Mouse (Mus musculus) midbrain, postnatal 0 days (tissue): ENCODE data around the gene Fancd2. TPM values are rescaled to one million over a fixed set of nuclear protein-coding genes. Genes with fewer than 3 reads are reported as not detected.

Experiments used
- ATAC-seq: fragments of 200-750 bp; cut with Nextera tagmentation; 2 replicates; pipeline ENCODE4 v1.8.0; 2017; ENCODE audit warnings: moderate number of reproducible peaks, mild to moderate bottlenecking, moderate TSS enrichment, moderate library complexity; ENCODE audit not compliant: low FRiP score
- DNase-seq: peaks from one replicate; pipeline ENCODE4 v3.0.0-alpha.2; 2015; ENCODE audit warnings: low spot score
- H3K27ac ChIP-seq: fragments of 300-500 bp; sonication (generic); 2 replicates; pipeline ENCODE4 v1.5.1; 2014; ENCODE audit warnings: low read depth, mild to moderate bottlenecking, low read length, mixed read lengths
- H3K27me3 ChIP-seq: fragments of 300-500 bp; sonication (generic); 2 replicates; pipeline ENCODE4 v1.6.1; 2014; ENCODE audit warnings: low read length, control low read depth, mixed read lengths; ENCODE audit not compliant: insufficient read depth
- H3K36me3 ChIP-seq: fragments of 300-500 bp; sonication (generic); 2 replicates; pipeline ENCODE4 v1.6.1; 2014; ENCODE audit warnings: low read length, control low read depth, mixed read lengths; ENCODE audit not compliant: insufficient read depth
- H3K4me1 ChIP-seq: fragments of 300-500 bp; sonication (generic); 2 replicates; pipeline ENCODE4 v1.6.1; 2014; ENCODE audit warnings: mild to moderate bottlenecking, control low read depth, antibody characterized with exemption, low read length, mixed read lengths; ENCODE audit not compliant: insufficient read depth
- H3K4me2 ChIP-seq: fragments of 300-500 bp; sonication (generic); 2 replicates; pipeline ENCODE4 v1.6.1; 2014; ENCODE audit warnings: low read depth, mild to moderate bottlenecking, low read length, mixed read lengths; ENCODE audit not compliant: poor library complexity, severe bottlenecking
- H3K4me3 ChIP-seq: fragments of 300-500 bp; sonication (generic); 2 replicates; pipeline ENCODE4 v1.5.1; 2014; ENCODE audit warnings: low read depth, mild to moderate bottlenecking, low read length, moderate library complexity
- H3K9ac ChIP-seq: fragments of 300-500 bp; sonication (generic); replicated peaks from 2 replicates; pipeline ENCODE4 v1.6.1; 2014; ENCODE audit warnings: mild to moderate bottlenecking, low read length, moderate library complexity, mixed read lengths; ENCODE audit not compliant: poor library complexity, severe bottlenecking
- H3K9me3 ChIP-seq: fragments of 300-500 bp; sonication (generic); 2 replicates; pipeline ENCODE4 v1.6.1; 2016; ENCODE audit warnings: low read length, control low read depth
- CTCF ChIP-seq: IDR thresholded peaks from 2 replicates; pipeline ENCODE4 v1.5.1; 2016; ENCODE audit warnings: antibody characterized with exemption, mild to moderate bottlenecking
- WGBS: fragments of 180-500 bp; shearing (Covaris S2); extraction: QIAGEN DNeasy Blood & Tissue Kit; methylation state at CpG from one replicate; pipeline ENCODE4 v1.1.7; 2014; 5-methylcytosine and 5-hydroxymethylcytosine counted together
- polyA plus RNA-seq: library from polyadenylated mRNA; unstranded; fragments of >200 nt; fragmentation: Nextera tagmentation; extraction: Ambion mirVana; gene quantifications from 2 replicates; pipeline ENCODE4 v1.2.1, GENCODE M21; 2015
- total RNA-seq: library from RNA; depleted of rRNA; stranded (reverse); fragments of >200 nt; gene quantifications from 2 replicates; pipeline ENCODE4 v1.2.3, GENCODE M21; 2014

The Fancd2 gene
- total and polyA plus RNA-seq, 2 experiments from 2014 or later: 1.2 to 3.4 TPM

- H3K36me3 ChIP-seq: no peaks in the 10 kb centered on the region
Observed at GRCm38 (mm10) chr6:113599833-113600232, 68.4 kb downstream of the Fancd2 start.

GRCm38 (mm10) chr6:113600543-113601139, 69.2 kb downstream of the Fancd2 start, which contains the start of gene Fancd2os:
Fancd2os (minus strand) TSS chr6:113600715.
- H3K4me3 ChIP-seq: no peak within 1 kb of the TSS
- H3K9ac ChIP-seq: no peak within 1 kb of the TSS
- no peaks in the 10 kb centered on the region for H3K4me1 ChIP-seq
- WGBS: 36% methylated on average over 23 of the region's 23 CpGs
- no peak within 1 kb of the TSS for H3K27ac ChIP-seq
- no peaks in the 10 kb centered on the region for H3K9me3 ChIP-seq
- DNase-seq: no peak
- no peak within 1 kb of the TSS for H3K4me2 ChIP-seq
- no peaks in the 10 kb centered on the region for H3K27me3 ChIP-seq
- no peak for TF ChIP-seq CTCF
- no peak for ATAC-seq
- no peaks in the 10 kb centered on the region for H3K36me3 ChIP-seq

More at GRCm38 (mm10) chr6:113599833-113600232, 68.4 kb downstream of the Fancd2 start:
- no peak for TF ChIP-seq CTCF
- H3K4me3 ChIP-seq: no peak overlapping the region
- no peaks in the 10 kb centered on the region for H3K4me1 ChIP-seq
- WGBS: 74% methylated on average over 5 of the region's 5 CpGs
- H3K9me3 ChIP-seq: no peaks in the 10 kb centered on the region
- no peak overlapping the region for H3K27ac ChIP-seq
- DNase-seq (no peak), ATAC-seq (no peak)
- no peak overlapping the region for H3K9ac ChIP-seq
- no peak overlapping the region for H3K4me2 ChIP-seq
- no peaks in the 10 kb centered on the region for H3K27me3 ChIP-seq

- Histone ChIP-seq H3K9ac (no peak overlapping the region), H3K36me3 (no peaks in the 10 kb centered on the region), H3K9me3 (no peaks in the 10 kb centered on the region), H3K27me3 (no peaks in the 10 kb centered on the region), H3K4me3 (no peak overlapping the region), H3K4me1 (peaks cover 7% of the 10 kb centered on the region; the same call in 1 of the 2 replicates), H3K4me2 (no peak overlapping the region), H3K27ac (no peak overlapping the region)
- no peak for ATAC-seq
- no peak for TF ChIP-seq CTCF
- 92% methylated on average over 6 of the region's 6 CpGs for WGBS
- no peak for DNase-seq
Observed at GRCm38 (mm10) chr6:113602821-113603220, 71.3 kb downstream of the Fancd2 start.

- H3K36me3 ChIP-seq: no peaks in the 10 kb centered on the region
- DNase-seq: no peak
- WGBS: 50% methylated on average over 12 of the region's 12 CpGs
- H3K9ac ChIP-seq: peak overlapping the region; percentile 90
- peak overlapping the region; percentile 84 for H3K4me2 ChIP-seq
- H3K27ac ChIP-seq: peak overlapping the region; percentile 86; the same call in 1 of the 2 replicates
- no peak for ATAC-seq
- no peaks in the 10 kb centered on the region for H3K27me3 ChIP-seq
- no peak for TF ChIP-seq CTCF
- H3K4me1 ChIP-seq: peaks cover 7% of the 10 kb centered on the region; the same call in 1 of the 2 replicates
- peak overlapping the region; percentile 95 for H3K4me3 ChIP-seq
- no peaks in the 10 kb centered on the region for H3K9me3 ChIP-seq
Observed at GRCm38 (mm10) chr6:113603993-113604392, 72.5 kb downstream of the Fancd2 start.

GRCm38 (mm10) chr6:113604432-113605223, 73.1 kb downstream of the Fancd2 start, which contains the start of gene Brk1:
Brk1 (plus strand) TSS chr6:113604772.
- H3K9me3 ChIP-seq: no peaks in the 10 kb centered on the region

GRCm38 (mm10) chr6:113605224-113605545, 73.7 kb downstream of the Fancd2 start:
- Histone ChIP-seq H3K27me3 (no peaks in the 10 kb centered on the region), H3K4me3 (peak overlapping the region; percentile 95), H3K27ac (peak overlapping the region; percentile 86), H3K36me3 (no peaks in the 10 kb centered on the region), H3K4me2 (peak overlapping the region; percentile 84), H3K9me3 (no peaks in the 10 kb centered on the region), H3K9ac (peak overlapping the region; percentile 90), H3K4me1 (peaks cover 7% of the 10 kb centered on the region; the same call in 1 of the 2 replicates)
- ATAC-seq (no peak), DNase-seq (no peak)
- TF ChIP-seq CTCF: no peak
- WGBS: 5% methylated on average over 10 of the region's 10 CpGs

More at GRCm38 (mm10) chr6:113604432-113605223, 73.1 kb downstream of the Fancd2 start, which contains the start of gene Brk1:
- WGBS: under 1% methylated on average over 56 of the region's 65 CpGs
- H3K27ac ChIP-seq: peak within 1 kb of the TSS; percentile 86
- peak within 1 kb of the TSS; percentile 90 for H3K9ac ChIP-seq
- H3K4me1 ChIP-seq: peaks cover 7% of the 10 kb centered on the region; the same call in 1 of the 2 replicates
- peak within 1 kb of the TSS; percentile 84 for H3K4me2 ChIP-seq
- peak within 1 kb of the TSS; percentile 95 for H3K4me3 ChIP-seq
- no peaks in the 10 kb centered on the region for H3K27me3 ChIP-seq
- no peaks in the 10 kb centered on the region for H3K36me3 ChIP-seq
- DNase-seq: peak; percentile 96
- peak; percentile 68 for TF ChIP-seq CTCF
- ATAC-seq: peak; percentile 92
